Mouse (Mus musculus): ENCODE measurements around the gene Fasn.

GRCm38 (mm10) chr11:120852083-120852935 lies 28.0 kb upstream of the Fasn start:
- TF ChIP-seq GATA1 (IDR thresholded peaks at IDR 0.05; ENCODE audit: borderline replicate concordance, low read length) (no peak), CTCF (IDR thresholded peaks at IDR 0.05; ENCODE audit: low read depth, low read length) (no peak), POLR2AphosphoS5 (IDR thresholded peaks at IDR 0.05; ENCODE audit: insufficient replicate concordance, low read depth, low read length) (no peak)

Measured in G1E (cell line).